Mouse (Mus musculus): Measurements from ENCODE around the gene Zfand6.

Gene Zfand6

DNA sequence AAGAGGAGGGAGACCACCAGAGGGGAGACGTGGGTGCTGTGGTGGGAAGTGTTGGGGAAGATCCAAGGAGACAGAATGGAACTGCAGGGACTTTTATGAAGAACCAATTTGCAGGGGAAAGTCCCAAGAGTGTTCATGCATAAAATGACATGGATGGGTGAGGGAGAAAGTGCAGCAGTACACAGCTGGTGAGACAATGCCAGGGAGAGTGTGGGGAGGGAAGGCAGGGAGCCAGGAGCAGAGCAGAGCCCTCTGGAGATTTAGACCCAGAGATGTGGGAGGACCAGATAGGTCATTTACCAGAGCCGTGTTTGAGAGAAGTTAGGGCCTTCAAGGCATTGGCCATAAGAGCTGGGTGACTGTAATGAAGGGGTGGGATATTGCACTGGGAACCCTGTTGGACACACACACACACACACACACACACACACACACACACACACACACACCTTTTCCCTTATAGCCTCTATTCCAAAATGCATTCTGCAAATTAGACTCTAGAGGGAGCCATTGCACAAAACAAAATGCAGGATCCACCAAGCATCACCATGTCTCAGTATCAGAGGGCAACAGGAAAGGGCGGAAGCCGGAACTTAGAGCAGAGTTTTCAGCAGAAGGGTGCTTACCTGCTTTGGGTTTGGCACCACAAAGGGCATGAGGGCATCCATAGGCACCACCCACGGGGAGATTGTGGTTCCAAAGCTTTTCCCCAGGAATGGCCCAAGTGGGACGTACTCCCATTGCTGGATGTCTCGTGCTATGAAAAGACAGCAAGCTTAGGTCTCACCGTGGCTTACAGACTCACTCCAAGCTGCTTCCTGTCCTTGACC, 95.5 kb downstream of the Zfand6 start:
- DNase-seq (ENCODE audit: low read depth, low spot score): peak; percentile 74

DNA sequence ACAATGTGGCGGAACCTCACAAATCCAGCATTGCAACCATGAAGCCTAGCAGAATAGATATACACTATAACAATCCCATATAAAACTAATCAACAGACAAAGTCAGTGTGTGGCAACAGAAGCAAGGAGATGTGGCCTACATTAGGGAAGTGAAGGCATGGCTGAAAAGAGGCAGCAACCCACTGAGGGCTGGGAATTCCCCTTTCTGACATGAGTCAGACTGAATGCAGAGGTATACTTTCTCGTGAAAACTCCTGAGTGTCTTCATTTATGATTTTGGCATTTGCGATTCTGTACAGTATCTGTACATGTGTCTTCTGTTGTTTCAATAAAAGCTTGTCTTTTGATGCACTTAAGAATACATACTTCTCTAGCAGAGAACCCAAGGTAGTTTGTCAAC, 98.4 kb downstream of the Zfand6 start:
- no peak for DNase-seq (ENCODE audit: low read depth, low spot score)

DNA sequence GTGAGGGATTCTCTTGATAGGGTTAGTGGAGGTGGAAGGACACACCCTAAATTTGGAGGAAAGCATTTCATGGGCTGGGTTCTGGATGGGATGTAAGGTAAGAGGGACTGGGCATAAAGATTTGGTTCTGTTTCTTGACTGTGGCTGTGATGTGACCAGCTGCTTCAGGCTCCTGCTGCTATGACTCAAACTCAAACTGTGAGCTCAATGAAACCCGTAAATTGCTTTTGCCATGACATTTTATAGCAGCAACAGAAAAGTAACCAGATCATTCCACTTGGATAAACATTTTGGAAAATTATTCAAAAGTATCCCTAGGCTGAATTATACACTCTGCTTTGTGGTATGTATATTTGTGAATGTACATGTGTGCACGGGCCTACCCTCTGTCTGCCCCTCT, 99.1 kb downstream of the Zfand6 start:
- no peak for DNase-seq (ENCODE audit: low read depth, low spot score)

DNA sequence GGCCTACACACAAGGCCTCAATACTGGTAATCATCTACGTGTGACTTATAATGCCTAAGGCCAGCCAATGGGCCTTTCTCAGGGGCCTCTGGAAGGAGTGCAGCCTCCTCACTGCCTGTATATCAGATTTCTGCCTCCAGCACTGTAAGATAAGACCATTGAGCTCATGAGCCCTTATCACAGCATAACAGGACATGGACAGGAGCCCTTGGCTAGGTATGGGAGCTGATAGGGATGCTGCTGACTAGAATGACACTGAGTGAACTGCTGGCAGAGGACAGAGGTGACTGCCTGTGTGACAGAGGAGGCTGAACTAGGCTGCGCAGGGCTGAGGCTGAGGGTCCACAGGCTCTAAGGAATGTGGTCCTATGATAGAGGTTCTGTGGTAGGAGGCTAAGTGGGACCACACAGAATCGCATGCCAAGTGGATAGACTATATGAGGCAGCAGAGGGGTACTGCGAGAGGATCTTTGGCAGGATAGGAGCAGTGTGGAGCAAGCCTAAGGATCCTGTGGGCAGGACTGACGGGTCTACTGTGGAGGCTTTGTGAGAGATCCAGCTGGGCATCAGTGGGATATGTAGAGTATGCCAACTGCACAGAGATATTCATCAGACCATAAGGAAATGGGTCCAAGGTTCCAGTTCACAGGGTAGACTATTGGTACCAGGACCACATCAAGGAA, 102.5 kb downstream of the Zfand6 start:
- peak; percentile 64 for DNase-seq (ENCODE audit: low read depth, low spot score)

DNA sequence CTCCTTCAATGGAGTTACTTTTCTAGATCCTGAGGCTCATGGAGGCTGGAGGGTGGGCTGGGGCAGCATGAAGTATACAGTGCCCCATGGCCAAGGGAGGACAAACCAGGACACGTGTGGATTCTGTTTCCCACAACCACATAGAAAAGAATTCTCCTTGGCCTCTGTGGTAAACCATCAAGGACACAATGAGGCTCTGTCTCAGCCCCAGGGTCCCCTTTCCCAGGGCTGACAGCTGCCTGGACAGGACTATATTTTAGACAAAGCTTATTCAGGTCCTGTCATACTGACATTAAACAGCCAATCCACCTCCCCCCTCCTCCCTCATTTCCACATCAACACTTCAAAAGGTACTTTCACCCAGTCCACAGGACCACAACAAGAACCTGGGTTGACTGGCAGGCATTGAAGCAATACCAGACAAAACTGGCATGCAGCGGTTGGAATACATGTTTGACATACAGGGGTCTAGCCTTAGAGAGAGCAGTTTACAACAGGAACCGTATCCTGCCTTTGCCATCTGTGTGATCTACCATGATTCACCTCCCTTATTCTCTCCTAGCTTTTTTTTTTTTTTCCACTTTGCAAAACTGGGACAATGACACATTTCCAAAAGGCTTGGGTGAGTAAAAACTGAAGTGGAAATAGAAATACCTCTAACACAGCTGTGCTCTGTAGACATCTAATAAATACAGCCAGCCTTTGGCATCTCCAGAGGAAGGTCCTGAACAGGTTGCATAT, 103.2 kb downstream of the Zfand6 start:
- DNase-seq (ENCODE audit: low read depth, low spot score): no peak

DNA sequence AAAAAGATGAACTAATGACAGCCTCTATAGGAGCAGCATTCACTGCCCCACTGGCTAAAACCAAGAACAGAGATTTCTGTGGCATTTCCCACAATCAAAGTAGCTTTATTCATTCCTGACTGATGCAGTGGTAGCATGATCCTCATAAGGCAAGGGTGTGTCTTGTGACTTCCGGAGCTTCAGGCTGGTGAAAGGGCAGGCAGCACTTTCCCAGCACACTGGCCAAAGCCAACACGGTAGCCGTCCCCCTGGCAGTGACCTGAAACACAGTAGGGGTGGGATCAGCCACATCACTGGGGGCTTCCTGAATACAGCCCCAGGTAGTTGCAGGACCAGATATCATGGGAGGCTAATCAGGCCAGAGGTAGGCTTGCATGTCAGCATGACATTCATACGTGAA, 104.7 kb downstream of the Zfand6 start:
- DNase-seq (ENCODE audit: low read depth, low spot score): no peak

DNA sequence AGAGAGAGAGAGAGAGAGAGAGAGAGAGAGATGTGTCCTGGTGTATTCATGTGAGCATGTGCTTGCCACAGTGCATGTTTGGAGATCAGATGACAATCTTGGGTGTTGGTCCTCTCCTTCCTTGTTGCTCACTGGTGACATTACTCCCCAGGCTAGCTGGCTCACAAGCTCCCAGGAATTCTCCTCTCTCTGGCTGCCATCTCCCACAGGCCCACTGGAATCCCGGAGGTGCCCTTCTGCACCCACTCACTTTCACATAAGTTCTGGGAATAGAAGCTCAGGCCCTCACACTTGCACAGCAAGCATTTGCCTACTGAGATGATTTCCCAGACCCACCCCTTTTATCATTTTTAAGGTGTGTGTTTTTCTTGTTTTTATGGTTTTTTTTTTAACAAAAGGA, 110.0 kb downstream of the Zfand6 start:
- no peak for DNase-seq (ENCODE audit: low read depth, low spot score)

DNA sequence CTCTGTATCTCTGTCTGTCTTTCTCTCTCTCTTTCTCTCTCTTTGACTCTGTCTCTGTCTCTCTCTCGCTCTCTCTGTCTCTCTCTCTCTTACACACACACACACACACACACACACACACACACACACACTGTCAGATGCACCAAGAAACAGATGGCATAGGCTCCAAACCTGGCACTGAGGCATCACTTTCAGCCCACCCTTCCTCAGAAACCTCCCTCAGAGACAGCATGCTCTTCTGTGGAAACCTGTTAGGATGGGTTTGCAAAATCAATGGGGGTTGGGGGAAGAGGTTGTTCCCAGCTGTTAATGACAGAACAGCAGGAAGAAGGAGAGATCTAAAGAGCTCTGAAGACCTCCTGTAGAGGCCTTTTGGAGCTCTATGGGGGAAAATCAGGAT, 110.9 kb downstream of the Zfand6 start:
- DNase-seq (ENCODE audit: low read depth, low spot score): no peak

DNA sequence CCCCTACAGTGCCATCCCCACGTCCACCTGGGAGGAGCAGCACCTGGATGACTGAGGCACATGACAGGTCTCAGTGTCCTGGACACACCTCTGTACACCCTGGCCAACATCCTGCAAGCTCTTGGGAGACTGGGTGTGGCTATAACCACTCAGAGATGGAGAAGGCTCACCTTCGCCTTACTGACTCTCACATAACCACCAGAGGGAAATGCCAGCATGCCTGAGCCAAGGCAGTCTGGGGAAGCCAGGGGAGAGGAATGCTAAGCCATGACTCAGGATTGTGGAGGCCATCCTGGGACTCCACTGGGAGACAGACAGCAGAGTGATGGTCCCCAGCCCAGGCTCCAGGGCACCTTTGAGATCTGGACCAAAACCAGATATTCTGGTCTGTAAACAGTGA, 112.7 kb downstream of the Zfand6 start:
- DNase-seq (ENCODE audit: low read depth, low spot score): no peak

DNA sequence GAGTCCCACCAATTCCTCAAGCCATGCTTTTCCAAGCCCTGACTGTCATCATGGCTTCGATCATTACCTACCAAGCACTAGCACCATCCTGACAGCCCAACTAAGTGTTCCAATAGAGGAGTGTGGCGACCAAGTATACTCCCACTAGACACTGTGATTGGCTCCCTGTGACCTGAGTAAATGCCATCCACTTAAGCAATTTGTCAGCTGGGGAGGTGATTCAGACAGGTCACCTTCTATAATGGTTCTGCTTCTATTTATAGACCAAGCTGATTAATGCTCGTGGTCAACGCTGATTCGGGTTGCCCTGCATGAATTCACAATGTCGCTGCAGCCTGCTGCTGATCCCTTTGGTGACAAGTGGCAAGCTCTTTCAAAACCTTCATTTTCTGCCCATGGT, 123.6 kb downstream of the Zfand6 start:
- no peak for DNase-seq (ENCODE audit: low read depth, low spot score)

DNA sequence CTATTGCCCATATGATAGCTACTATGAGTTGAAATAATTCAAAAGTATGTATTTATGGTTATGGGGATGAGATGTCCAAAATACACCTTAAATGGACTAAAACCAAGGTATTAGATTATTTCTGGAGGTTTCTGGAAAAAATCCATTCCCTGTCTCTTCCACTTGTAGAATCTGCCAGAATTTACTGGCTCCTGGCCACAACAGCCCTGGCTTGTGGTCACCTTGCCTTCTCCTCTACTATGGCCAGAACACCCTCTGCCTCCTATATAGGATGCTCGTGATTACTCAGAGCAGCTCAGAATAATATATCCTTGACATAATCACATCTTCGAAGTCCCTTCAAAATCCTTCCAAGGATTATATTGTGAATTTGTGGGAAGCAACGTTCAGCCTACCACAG, 125.5 kb downstream of the Zfand6 start:
- DNase-seq (ENCODE audit: low read depth, low spot score): no peak
